Mouse (Mus musculus) small intestine, adult 2 months (tissue): ENCODE measurements around the gene Larp4b. TPM values are rescaled to one million over a fixed set of nuclear protein-coding genes. Genes with fewer than 3 reads are reported as not detected.
A peak's percentile ranks its signal among the peaks of the same experiment; 100 is the strongest.

ENCODE experiments used
- H3K27ac ChIP-seq: fragments of 200-500 bp; 2 replicates; pipeline ENCODE4 v1.5.1; 2012; ENCODE audit warnings: low read depth, low read length, control low read depth, inconsistent platforms; ENCODE audit not compliant: insufficient read depth
- H3K27me3 ChIP-seq: fragments of 200-500 bp; 2 replicates; pipeline ENCODE4 v1.6.1; 2012; ENCODE audit warnings: mild to moderate bottlenecking, moderate library complexity, low read length, inconsistent platforms; ENCODE audit not compliant: control insufficient read depth, insufficient read depth
- H3K36me3 ChIP-seq: fragments of 200-500 bp; 2 replicates; pipeline ENCODE4 v1.6.1; 2012; ENCODE audit warnings: mild to moderate bottlenecking, low read length, control low read depth, inconsistent platforms; ENCODE audit not compliant: control insufficient read depth, insufficient read depth
- H3K4me1 ChIP-seq: fragments of 200-500 bp; 2 replicates; pipeline ENCODE4 v1.6.1; 2012; ENCODE audit warnings: low read length, inconsistent platforms, mixed read lengths; ENCODE audit not compliant: control insufficient read depth, insufficient read depth, insufficient read length
- H3K4me3 ChIP-seq: fragments of 200-500 bp; 2 replicates; pipeline ENCODE4 v1.5.1; 2012; ENCODE audit warnings: low read depth, mild to moderate bottlenecking, control low read depth, inconsistent platforms, low read length, moderate library complexity
- CTCF ChIP-seq: fragments of 200-500 bp; IDR thresholded peaks from 2 replicates; pipeline ENCODE4 v1.5.1; 2012; ENCODE audit warnings: low read depth, mild to moderate bottlenecking, control low read depth, inconsistent platforms, low read length, moderate library complexity, mixed read lengths; ENCODE audit not compliant: insufficient replicate concordance, insufficient read length; ENCODE audit errors: extremely low read depth
- POLR2A ChIP-seq: fragments of 200-500 bp; IDR thresholded peaks from 2 replicates; pipeline ENCODE4 v1.6.1; 2012; ENCODE audit warnings: low read depth, mild to moderate bottlenecking, control low read depth, inconsistent platforms, low read length, moderate library complexity
- WGBS: fragments of 180-500 bp; shearing (Covaris S2); methylation state at CpG from one replicate; pipeline ENCODE4 v1.1.7; 2018; 5-methylcytosine and 5-hydroxymethylcytosine counted together
- polyA plus RNA-seq: library from polyadenylated mRNA; depleted of rRNA; stranded (reverse); fragments of >200 nt; gene quantifications from 2 replicates; pipeline ENCODE4 v1.2.3, GENCODE M21; 2012

The Larp4b gene
- polyA plus RNA-seq, 1 experiment = 18.1 TPM

GRCm38 (mm10) chr13:9180221-9180620, 86.5 kb downstream of the Larp4b start:
- 37% methylated on average over 11 of the region's 11 CpGs for WGBS
- H3K4me3 ChIP-seq = 0 out of 2 replicates have a peak overlapping the region, but pooled peaks have one; percentile 7
- H3K36me3 ChIP-seq = no peaks in the 10 kb centered on the region
- no peak overlapping the region for H3K27ac ChIP-seq
- TF ChIP-seq POLR2A = no peak
- no peak for TF ChIP-seq CTCF
- H3K4me1 ChIP-seq = peaks cover 26% of the 10 kb centered on the region
- no peaks in the 10 kb centered on the region for H3K27me3 ChIP-seq

GRCm38 (mm10) chr13:9181106-9181505, 87.4 kb downstream of the Larp4b start:
- Histone ChIP-seq H3K4me1 (peaks cover 26% of the 10 kb centered on the region), H3K4me3 (no peak overlapping the region), H3K27ac (no peak overlapping the region), H3K36me3 (no peaks in the 10 kb centered on the region), H3K27me3 (no peaks in the 10 kb centered on the region)
- WGBS = 64% methylated on average over 6 of the region's 6 CpGs
- TF ChIP-seq CTCF (no peak), POLR2A (no peak)

GRCm38 (mm10) chr13:9181666-9182264, 88.1 kb downstream of the Larp4b start:
- 12% methylated on average over 11 of the region's 11 CpGs for WGBS
- Histone ChIP-seq H3K27me3 (no peaks in the 10 kb centered on the region), H3K27ac (no peak overlapping the region), H3K4me3 (no peak overlapping the region), H3K4me1 (peaks cover 22% of the 10 kb centered on the region), H3K36me3 (no peaks in the 10 kb centered on the region)
- peak; percentile 90 for TF ChIP-seq CTCF
- TF ChIP-seq POLR2A = no peak

GRCm38 (mm10) chr13:9184281-9184680, 90.6 kb downstream of the Larp4b start:
- Histone ChIP-seq H3K27ac (no peak overlapping the region), H3K36me3 (no peaks in the 10 kb centered on the region), H3K4me3 (no peak overlapping the region), H3K27me3 (no peaks in the 10 kb centered on the region), H3K4me1 (peaks cover 13% of the 10 kb centered on the region)
- WGBS = 34% methylated on average over 6 of the region's 6 CpGs
- TF ChIP-seq CTCF (no peak), POLR2A (no peak)

GRCm38 (mm10) chr13:9184716-9185115, 91.0 kb downstream of the Larp4b start:
- no peak for TF ChIP-seq POLR2A
- TF ChIP-seq CTCF = no peak
- WGBS = 96% methylated on average over 6 of the region's 6 CpGs
- Histone ChIP-seq H3K27ac (no peak overlapping the region), H3K27me3 (no peaks in the 10 kb centered on the region), H3K36me3 (no peaks in the 10 kb centered on the region), H3K4me3 (no peak overlapping the region), H3K4me1 (peaks cover 11% of the 10 kb centered on the region)

GRCm38 (mm10) chr13:9187156-9187555, 93.5 kb downstream of the Larp4b start:
- no peak overlapping the region for H3K27ac ChIP-seq
- 38% methylated on average over 7 of the region's 7 CpGs for WGBS
- H3K36me3 ChIP-seq = no peaks in the 10 kb centered on the region
- H3K4me3 ChIP-seq = no peak overlapping the region
- TF ChIP-seq CTCF (no peak), POLR2A (no peak)
- H3K4me1 ChIP-seq = no peaks in the 10 kb centered on the region
- no peaks in the 10 kb centered on the region for H3K27me3 ChIP-seq

- H3K36me3 ChIP-seq = no peaks in the 10 kb centered on the region
- H3K27ac ChIP-seq = no peak overlapping the region
- no peak overlapping the region for H3K4me3 ChIP-seq
- no peaks in the 10 kb centered on the region for H3K27me3 ChIP-seq
- no peaks in the 10 kb centered on the region for H3K4me1 ChIP-seq
- 72% methylated on average over 22 of the region's 22 CpGs for WGBS
- no peak for TF ChIP-seq POLR2A
- TF ChIP-seq CTCF = no peak
Observed at GRCm38 (mm10) chr13:9187566-9188530, 94.2 kb downstream of the Larp4b start.
